Mouse (Mus musculus): Measurements from ENCODE around the gene Scn7a. TPM values are rescaled to one million over a fixed set of nuclear protein-coding genes. Genes with fewer than 3 reads are reported as not detected.

The Scn7a gene
- polyA plus RNA-seq, 1 experiment: 1.2 TPM

GRCm38 (mm10) chr2:66632728-66633127 lies 152.0 kb downstream of the Scn7a start:
- no peak overlapping the region for H3K4me3 ChIP-seq (ENCODE audit: insufficient read depth, low read length)
- TF ChIP-seq CTCF (IDR thresholded peaks at IDR 0.05; ENCODE audit: extremely low read depth, insufficient read depth, low read length) (no peak), POLR2A (IDR thresholded peaks at IDR 0.05; ENCODE audit: extremely low read depth, insufficient read depth, low read length) (no peak)
- no peak overlapping the region for H3K27ac ChIP-seq (ENCODE audit: insufficient read depth, low read length)

More at GRCm38 (mm10) chr2:66632728-66633127, 152.0 kb downstream of the Scn7a start:
- no peaks in the 10 kb centered on the region for H3K4me1 ChIP-seq (ENCODE audit: control insufficient read depth, insufficient read depth, low read length)

Other genes starting within 250 kb of the Scn7a start
- gene Scn9a, start 150.0 kb downstream of the Scn7a start, polyA plus RNA-seq (2012; rRNA removed): 0.44 TPM in 2 replicates

All from cortical plate, adult 2 months (tissue).